In genomic region chr11:95383331-95383986, GRCm38 (mm10) we compare ENCODE assay signal across 11 mouse cellular contexts. TPM values are rescaled to one million over a fixed set of nuclear protein-coding genes. Genes with fewer than 3 reads are reported as not detected.
DNase-seq lines count a peak whose midpoint lies in the region; ATAC-seq lines count a peak whose summit lies in the region.
"Had no signal": no experiment of that assay in that cellular context is flagged by ENCODE, and none has a peak within 500 bp of the region (broad histone marks: within the 10 kb centered on the region; RNA-seq: fewer than 3 reads in every experiment).

No protein-coding gene starts in this region.

- 0 out of 2 replicates have a peak overlapping the region, but pooled peaks have one; percentile 5 for H3K27ac ChIP-seq in hindbrain, embryonic 12.5 days
- H3K27ac ChIP-seq in hindbrain, embryonic 10.5 days = no peak overlapping the region
- no peak overlapping the region for H3K27ac ChIP-seq in limb, embryonic 10.5 days

- ATAC-seq in hindbrain, embryonic 12.5 days (ENCODE audit: low FRiP score) = no peak

- H3K4me1 ChIP-seq in hindbrain, embryonic 12.5 days = peaks cover 11% of the 10 kb centered on the region
- peaks cover 12% of the 10 kb centered on the region for H3K4me1 ChIP-seq in hindbrain, embryonic 10.5 days (replicated peaks)
- H3K4me1 ChIP-seq in limb, embryonic 10.5 days = peaks cover 10% of the 10 kb centered on the region

- no peak overlapping the region for H3K4me3 ChIP-seq in hindbrain, embryonic 12.5 days
- H3K4me3 ChIP-seq in hindbrain, embryonic 10.5 days = no peak overlapping the region
- H3K4me3 ChIP-seq in limb, embryonic 10.5 days = no peak overlapping the region

- H3K9ac ChIP-seq in hindbrain, embryonic 12.5 days = no peak overlapping the region

- intact Hi-C loops in gastrocnemius, postnatal 14 days (cut with DNase I; ENCODE audit: low total_unique reads) = loop anchor here (5.0 to 10.0 kb wide), 2 partner anchors 46 to 119 kb away; partner anchors contain the start of genes Fam117a and Tac4

- no peaks in the 10 kb centered on the region for H3K27me3 ChIP-seq in hindbrain, embryonic 12.5 days
- H3K27me3 ChIP-seq in hindbrain, embryonic 10.5 days (ENCODE audit: insufficient read depth, poor library complexity, severe bottlenecking) = no peaks in the 10 kb centered on the region
- H3K27me3 ChIP-seq in limb, embryonic 10.5 days (ENCODE audit: low read depth, poor library complexity, severe bottlenecking) = no peaks in the 10 kb centered on the region
- H3K27me3 ChIP-seq: embryonic facial prominence, embryonic 13.5 days had no signal

- H3K9me3 ChIP-seq in hindbrain, embryonic 12.5 days (replicated peaks) = no peaks in the 10 kb centered on the region
- no peaks in the 10 kb centered on the region for H3K9me3 ChIP-seq in hindbrain, embryonic 10.5 days
- no peaks in the 10 kb centered on the region for H3K9me3 ChIP-seq in limb, embryonic 10.5 days (replicated peaks)
- H3K9me3 ChIP-seq: embryonic facial prominence, embryonic 13.5 days had no signal

- DNase-seq in hindbrain, embryonic 10.5 days (ENCODE audit: low spot score) = no peak
- DNase-seq in A20 (ENCODE audit: low read depth, low spot score) = peak; percentile 13
- DNase-seq in gastrocnemius, postnatal 14 days = peak; percentile 55
- peak; percentile 30 for DNase-seq in induced T-regulatory cell, adult 2 months (ENCODE audit: low read depth)
- DNase-seq in spleen, postnatal 10 days (ENCODE audit: low spot score in 2 of 2) = no peak
- no peak for DNase-seq in limb, embryonic 10.5 days (ENCODE audit: low spot score)
- no peak for DNase-seq in natural killer cell, adult 2 months (ENCODE audit: low spot score in 2 of 2)
- DNase-seq: cerebellum, adult 8-10 months; layer of hippocampus, adult 9-11 months had no signal

- 92% methylated on average over 5 of the region's 5 CpGs for WGBS in hindbrain, embryonic 12.5 days
- 87% methylated on average over 5 of the region's 5 CpGs for WGBS in hindbrain, embryonic 10.5 days
- WGBS in limb, embryonic 10.5 days = 86% methylated on average over 5 of the region's 5 CpGs

- H3K4me2 ChIP-seq in hindbrain, embryonic 12.5 days (replicated peaks) = no peak overlapping the region

- peaks cover 34% of the 10 kb centered on the region for H3K36me3 ChIP-seq in hindbrain, embryonic 12.5 days
- H3K36me3 ChIP-seq in hindbrain, embryonic 10.5 days = peaks cover 51% of the 10 kb centered on the region
- peaks cover 64% of the 10 kb centered on the region for H3K36me3 ChIP-seq in limb, embryonic 10.5 days

RNA-seq across cellular contexts. Expression of gene Slc35b1, which starts 1.0 kb away (rescaled TPM):
- polyA plus RNA-seq in hindbrain, embryonic 12.5 days (2016; fragmentation: Nextera tagmentation; extraction: Ambion mirVana) = 124 and 128 TPM in 2 replicates
- 119 TPM in 2 replicates for polyA plus RNA-seq in hindbrain, embryonic 10.5 days (2016; fragmentation: Nextera tagmentation; extraction: Ambion mirVana)
- total RNA-seq in gastrocnemius, postnatal 14 days (2021) = 10 to 100 TPM; 36.6 to 37.8 TPM
- 128 and 132 TPM in 2 replicates for polyA plus RNA-seq in limb, embryonic 10.5 days (2016; fragmentation: Nextera tagmentation; extraction: Ambion mirVana)

RNA-seq across cellular contexts. Expression of gene Spop, which starts 30.4 kb away (rescaled TPM):
- polyA plus RNA-seq in hindbrain, embryonic 12.5 days (2016; fragmentation: Nextera tagmentation; extraction: Ambion mirVana) = 204 and 215 TPM in 2 replicates
- 143 and 167 TPM in 2 replicates for polyA plus RNA-seq in hindbrain, embryonic 10.5 days (2016; fragmentation: Nextera tagmentation; extraction: Ambion mirVana)
- 100 to 1,000 TPM; 173 to 190 TPM for total RNA-seq in gastrocnemius, postnatal 14 days (2021)
- polyA plus RNA-seq in limb, embryonic 10.5 days (2016; fragmentation: Nextera tagmentation; extraction: Ambion mirVana) = 95.3 and 123 TPM in 2 replicates

RNA-seq across cellular contexts. Expression of gene Fam117a, which starts 46.6 kb away (rescaled TPM):
- polyA plus RNA-seq in hindbrain, embryonic 12.5 days (2016; fragmentation: Nextera tagmentation; extraction: Ambion mirVana) = 11.7 and 11.9 TPM in 2 replicates
- polyA plus RNA-seq in hindbrain, embryonic 10.5 days (2016; fragmentation: Nextera tagmentation; extraction: Ambion mirVana) = 10.8 and 11.0 TPM in 2 replicates
- total RNA-seq in gastrocnemius, postnatal 14 days (2021) = 1 to 10 TPM; 4.4 to 6.5 TPM
- polyA plus RNA-seq in limb, embryonic 10.5 days (2016; fragmentation: Nextera tagmentation; extraction: Ambion mirVana) = 12.8 and 15.0 TPM in 2 replicates

Comparison
In these comparisons a context has a peak if more than half of its experiments do, and no peak if none do; other contexts are left out.
1. DNase-seq: peak in A20 (single experiment), gastrocnemius, postnatal 14 days (single experiment) and induced T-regulatory cell, adult 2 months (single experiment); none in hindbrain, embryonic 10.5 days (single experiment), spleen, postnatal 10 days (0 of 2), limb, embryonic 10.5 days (single experiment) and natural killer cell, adult 2 months (0 of 2).